Mouse (Mus musculus) ES-E14 (cell line): ENCODE data around the gene Fkbp8.

ENCODE experiments used
- HCFC1 ChIP-seq: IDR thresholded peaks from 2 replicates; pipeline ENCODE4 v1.6.1; 2012; ENCODE audit warnings: low read length, inconsistent platforms, borderline replicate concordance; ENCODE audit not compliant: insufficient read depth
- MAFK ChIP-seq: IDR thresholded peaks from 2 replicates; pipeline ENCODE4 v1.6.1; 2014; ENCODE audit warnings: mild to moderate bottlenecking, low read depth, low read length, inconsistent platforms; ENCODE audit not compliant: insufficient read depth

DNA sequence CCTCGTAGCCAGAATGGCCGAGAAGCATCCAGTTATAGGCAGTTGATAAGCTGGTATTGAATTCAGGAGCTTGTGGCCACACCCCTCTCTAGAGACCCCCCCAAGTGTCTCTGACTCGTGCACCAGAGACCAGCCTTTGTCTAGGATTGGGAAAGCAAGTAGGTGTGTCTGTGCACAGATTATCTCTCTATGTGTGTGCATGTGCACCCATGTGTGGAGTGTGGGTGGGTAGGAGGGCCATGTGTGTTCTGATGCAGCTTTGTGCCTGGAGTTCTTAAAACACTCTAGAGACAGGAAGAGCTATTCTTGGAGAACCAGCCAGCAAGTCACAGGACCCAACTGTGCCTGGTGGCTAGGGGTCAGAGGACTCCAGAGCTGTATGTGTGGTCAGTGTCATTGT, 33.0 kb downstream of the Fkbp8 start:
- TF ChIP-seq MAFK (no peak), HCFC1 (no peak)
